Mouse (Mus musculus) lung, embryonic 14.5 days (tissue): ENCODE measurements around the gene Mrps15. TPM values are rescaled to one million over a fixed set of nuclear protein-coding genes. Genes with fewer than 3 reads are reported as not detected.

ENCODE experiments used
- ATAC-seq: fragments of 200-750 bp; cut with Nextera tagmentation; 2 replicates; pipeline ENCODE4 v1.8.0; 2017; ENCODE audit warnings: mild to moderate bottlenecking, moderate TSS enrichment, moderate library complexity; ENCODE audit not compliant: insufficient read depth
- DNase-seq: peaks from one replicate; pipeline ENCODE4 v3.0.0-alpha.2; 2015
- H3K27ac ChIP-seq: fragments of 300-500 bp; sonication (generic); 2 replicates; pipeline ENCODE4 v1.5.1; 2014; ENCODE audit warnings: low read depth, mild to moderate bottlenecking, moderate library complexity
- H3K27me3 ChIP-seq: fragments of 300-500 bp; sonication (generic); 2 replicates; pipeline ENCODE4 v1.6.1; 2014; ENCODE audit warnings: low read length, control low read depth; ENCODE audit not compliant: insufficient read depth
- H3K36me3 ChIP-seq: fragments of 300-500 bp; sonication (generic); 2 replicates; pipeline ENCODE4 v1.6.1; 2014; ENCODE audit warnings: control low read depth; ENCODE audit not compliant: insufficient read depth
- H3K4me1 ChIP-seq: fragments of 300-500 bp; sonication (generic); 2 replicates; pipeline ENCODE4 v1.6.1; 2014; ENCODE audit warnings: antibody characterized with exemption, control low read depth; ENCODE audit not compliant: insufficient read depth
- H3K4me2 ChIP-seq: fragments of 300-500 bp; sonication (generic); 2 replicates; pipeline ENCODE4 v1.6.1; 2014; ENCODE audit warnings: mild to moderate bottlenecking
- H3K4me3 ChIP-seq: fragments of 300-500 bp; sonication (generic); 2 replicates; pipeline ENCODE4 v1.5.1; 2014; ENCODE audit warnings: low read depth, low read length
- H3K9ac ChIP-seq: fragments of 300-500 bp; sonication (generic); 2 replicates; pipeline ENCODE4 v1.6.1; 2014
- H3K9me3 ChIP-seq: fragments of 300-500 bp; sonication (generic); 2 replicates; pipeline ENCODE4 v1.6.1; 2016; ENCODE audit warnings: low read depth, low read length, control low read depth
- CTCF ChIP-seq: IDR thresholded peaks from 2 replicates; pipeline ENCODE4 v1.5.1; 2016; ENCODE audit warnings: antibody characterized with exemption, low read depth
- WGBS: fragments of 180-500 bp; shearing (Covaris S2); extraction: QIAGEN DNeasy Blood & Tissue Kit; methylation state at CpG from one replicate; pipeline ENCODE4 v1.1.7; 2014; 5-methylcytosine and 5-hydroxymethylcytosine counted together
- polyA plus RNA-seq: library from polyadenylated mRNA; unstranded; fragments of >200 nt; fragmentation: Nextera tagmentation; extraction: Ambion mirVana; gene quantifications from 2 replicates; pipeline ENCODE4 v1.2.1, GENCODE M21; 2014

Mrps15 gene
- polyA plus RNA-seq, 1 experiment from 2014 or later: 138 TPM

GRCm38 (mm10) chr4:126096464-126097111 lies 49.9 kb downstream of the Mrps15 start, which contains the start of gene Lsm10:
Gene Lsm10 (plus strand): TSS chr4:126096623.
- Histone ChIP-seq H3K27me3 (no peaks in the 10 kb centered on the region), H3K4me2 (peak within 1 kb of the TSS; percentile 72), H3K4me1 (no peaks in the 10 kb centered on the region), H3K27ac (peak within 1 kb of the TSS; percentile 70), H3K36me3 (0 out of 2 replicates have a peak, but pooled peaks cover 21% of the 10 kb centered on the region), H3K4me3 (peak within 1 kb of the TSS; percentile 65), H3K9me3 (no peaks in the 10 kb centered on the region), H3K9ac (peak within 1 kb of the TSS; percentile 72)
- TF ChIP-seq CTCF: no peak
- WGBS: 2% methylated on average over 37 of the region's 37 CpGs
- DNase-seq (peak; percentile 98), ATAC-seq (peak; percentile 99)

- Histone ChIP-seq H3K4me1 (peaks cover 4% of the 10 kb centered on the region; the same call in 1 of the 2 replicates), H3K9ac (no peak overlapping the region), H3K27me3 (no peaks in the 10 kb centered on the region), H3K36me3 (0 out of 2 replicates have a peak, but pooled peaks cover 21% of the 10 kb centered on the region), H3K4me2 (no peak overlapping the region; the same call in 1 of the 2 replicates), H3K4me3 (no peak overlapping the region), H3K27ac (no peak overlapping the region), H3K9me3 (no peaks in the 10 kb centered on the region)
- no peak for DNase-seq
- WGBS: 91% methylated on average over 20 of the region's 20 CpGs
- ATAC-seq: no peak
- no peak for TF ChIP-seq CTCF
These were observed 51.1 kb downstream of the Mrps15 start for GRCm38 (mm10) chr4:126097711-126098253.

DNA sequence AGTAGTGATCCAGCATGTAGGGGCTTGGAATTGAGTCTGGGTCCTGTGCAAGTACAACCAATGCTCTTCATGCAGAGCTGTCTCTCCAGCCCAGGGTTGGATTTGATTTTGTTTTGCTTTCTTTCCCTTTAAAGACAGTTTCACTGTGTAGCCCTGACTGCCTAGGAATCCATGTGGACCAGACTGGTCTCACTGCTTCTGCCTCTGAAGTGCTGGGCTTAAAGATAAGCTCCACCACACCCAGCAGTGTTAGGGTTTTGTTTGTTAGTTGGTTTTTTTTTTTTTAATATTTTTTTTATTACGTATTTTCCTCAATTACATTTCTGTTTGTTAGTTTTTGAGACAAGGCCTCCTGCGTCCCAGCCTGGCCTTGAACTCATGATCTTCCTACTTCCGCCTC lies 52.6 kb downstream of the Mrps15 start:
- Histone ChIP-seq H3K4me1 (peaks cover 7% of the 10 kb centered on the region; the same call in 1 of the 2 replicates), H3K9me3 (no peaks in the 10 kb centered on the region), H3K36me3 (0 out of 2 replicates have a peak, but pooled peaks cover 21% of the 10 kb centered on the region), H3K27ac (no peak overlapping the region), H3K4me2 (no peak overlapping the region), H3K4me3 (no peak overlapping the region), H3K9ac (no peak overlapping the region), H3K27me3 (no peaks in the 10 kb centered on the region)
- no peak for TF ChIP-seq CTCF
- no peak for ATAC-seq
- DNase-seq: no peak
- WGBS: 84% methylated on average over 3 of the region's 3 CpGs

- 73% methylated on average over 3 of the region's 3 CpGs for WGBS
- H3K27ac ChIP-seq: no peak overlapping the region
- TF ChIP-seq CTCF: no peak
- H3K9ac ChIP-seq: no peak overlapping the region
- H3K36me3 ChIP-seq: 0 out of 2 replicates have a peak, but pooled peaks cover 21% of the 10 kb centered on the region
- DNase-seq (no peak), ATAC-seq (no peak)
- H3K4me3 ChIP-seq: no peak overlapping the region
- peaks cover 7% of the 10 kb centered on the region; the same call in 1 of the 2 replicates for H3K4me1 ChIP-seq
- no peaks in the 10 kb centered on the region for H3K9me3 ChIP-seq
- no peak overlapping the region for H3K4me2 ChIP-seq
- H3K27me3 ChIP-seq: no peaks in the 10 kb centered on the region
These were observed 54.0 kb downstream of the Mrps15 start for GRCm38 (mm10) chr4:126100764-126101163.

- H3K4me3 ChIP-seq: peak overlapping the region; percentile 95; the same call in 1 of the 2 replicates
- H3K36me3 ChIP-seq: 0 out of 2 replicates have a peak, but pooled peaks cover 21% of the 10 kb centered on the region
- H3K9me3 ChIP-seq: no peaks in the 10 kb centered on the region
- peak overlapping the region; percentile 92 for H3K27ac ChIP-seq
- no peak for TF ChIP-seq CTCF
- peaks cover 7% of the 10 kb centered on the region; the same call in 1 of the 2 replicates for H3K4me1 ChIP-seq
- ATAC-seq: no peak
- peak overlapping the region; percentile 97 for H3K4me2 ChIP-seq
- 40% methylated on average over 7 of the region's 7 CpGs for WGBS
- H3K27me3 ChIP-seq: no peaks in the 10 kb centered on the region
- peak overlapping the region; percentile 51 for H3K9ac ChIP-seq
- DNase-seq: peak; percentile 47
These were observed 55.5 kb downstream of the Mrps15 start for GRCm38 (mm10) chr4:126102061-126102841.

GRCm38 (mm10) chr4:126103057-126103581 lies 56.4 kb downstream of the Mrps15 start:
- H3K36me3 ChIP-seq: 0 out of 2 replicates have a peak, but pooled peaks cover 19% of the 10 kb centered on the region
- H3K9ac ChIP-seq: peak overlapping the region; percentile 51
- H3K4me2 ChIP-seq: peak overlapping the region; percentile 97
- no peaks in the 10 kb centered on the region for H3K9me3 ChIP-seq
- peak; percentile 69 for ATAC-seq
- TF ChIP-seq CTCF: no peak
- peaks cover 7% of the 10 kb centered on the region; the same call in 1 of the 2 replicates for H3K4me1 ChIP-seq
- no peaks in the 10 kb centered on the region for H3K27me3 ChIP-seq
- 1% methylated on average over 15 of the region's 15 CpGs for WGBS
- H3K4me3 ChIP-seq: peak overlapping the region; percentile 95
- peak overlapping the region; percentile 92 for H3K27ac ChIP-seq
- DNase-seq: peak; percentile 92
